Mouse (Mus musculus) urinary bladder, postnatal 0 days (tissue): ENCODE data around the gene Wnt2b. TPM values are rescaled to one million over a fixed set of nuclear protein-coding genes. Genes with fewer than 3 reads are reported as not detected.

Experiments used
- polyA plus RNA-seq: library from polyadenylated mRNA; unstranded; fragments of >200 nt; fragmentation: Nextera tagmentation; extraction: Ambion mirVana; gene quantifications from 2 replicates; pipeline ENCODE4 v1.2.1, GENCODE M21; 2015

Wnt2b gene
- polyA plus RNA-seq, result 2.0 and 2.3 TPM in 2 replicates

DNA sequence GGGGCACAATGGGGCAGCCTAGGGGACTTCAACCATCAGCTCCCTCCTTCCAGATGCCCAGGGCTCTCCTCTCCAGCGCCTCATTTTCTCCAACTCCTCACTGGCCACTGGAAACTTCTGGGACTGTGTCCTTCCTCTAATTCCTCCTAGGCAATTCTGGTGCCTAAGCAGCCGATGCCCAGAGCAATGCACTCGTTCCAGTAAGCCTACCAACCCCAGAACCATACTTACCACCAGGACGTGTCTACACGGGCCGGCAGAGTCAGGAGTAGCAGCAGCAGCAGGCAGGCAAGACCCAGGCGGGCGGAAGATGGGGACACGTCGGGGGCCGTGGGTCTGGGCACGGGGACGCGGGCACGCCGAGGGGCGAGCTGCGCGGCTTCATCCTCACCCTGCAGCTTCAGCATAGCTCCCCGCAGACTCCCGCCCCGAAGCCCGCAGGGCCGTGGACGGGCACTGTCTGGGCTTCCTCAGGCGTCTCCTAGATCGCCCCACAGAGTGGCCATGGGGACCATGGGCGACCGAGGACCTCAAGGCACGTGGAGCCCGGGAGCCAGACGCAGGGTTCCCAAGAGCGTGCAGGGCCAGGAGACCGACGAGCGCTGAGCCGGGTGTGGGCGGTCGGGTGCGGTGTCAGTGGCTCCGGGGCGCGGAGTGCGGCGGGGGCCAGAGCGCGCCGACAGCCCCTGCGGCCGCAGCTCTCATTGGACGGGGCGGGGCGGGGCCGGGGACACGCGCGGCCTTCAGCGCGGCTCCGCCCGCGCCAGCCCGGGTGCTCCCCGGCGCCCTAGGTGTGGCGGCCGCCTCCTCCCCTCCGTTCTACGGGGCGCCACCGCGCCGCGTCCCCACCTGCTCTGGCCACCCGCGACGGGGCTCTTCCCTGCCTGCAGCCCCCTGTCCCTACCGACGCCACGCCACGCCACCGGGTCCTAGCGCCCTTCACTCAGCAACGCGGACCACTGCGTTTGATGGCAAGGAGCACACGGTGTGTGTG, at the start of gene Wnt2b:
TSS of gene Wnt2b (minus strand) at position 856 of the 994 bp plus-strand sequence.

Other genes starting within 250 kb of the Wnt2b start
- 1.2 and 1.3 TPM in 2 replicates for gene Ppm1j, start 180.9 kb downstream of the Wnt2b start, polyA plus RNA-seq
- not detected in 2 replicates for gene Fam19a3, start 180.1 kb downstream of the Wnt2b start, polyA plus RNA-seq
- gene Rhoc, start 173.5 kb downstream of the Wnt2b start, polyA plus RNA-seq, result 166 and 188 TPM in 2 replicates
- 13.3 and 14.5 TPM in 2 replicates for gene Mov10, start 143.4 kb downstream of the Wnt2b start, polyA plus RNA-seq
- gene St7l, start 97.9 kb downstream of the Wnt2b start, polyA plus RNA-seq, result 25.7 and 30.1 TPM in 2 replicates
- gene Capza1, start 97.4 kb downstream of the Wnt2b start, polyA plus RNA-seq, result 122 and 134 TPM in 2 replicates
- 10.6 and 12.6 TPM in 2 replicates for gene Cttnbp2nl, start 91.2 kb upstream of the Wnt2b start, polyA plus RNA-seq
- gene 4930564D02Rik, start 104.9 kb upstream of the Wnt2b start, polyA plus RNA-seq, result not detected in 2 replicates